Mouse (Mus musculus) limb, embryonic 13.5 days (tissue): Measurements from ENCODE around the gene Pik3r2. TPM values are rescaled to one million over a fixed set of nuclear protein-coding genes. Genes with fewer than 3 reads are reported as not detected.
"Not testable (repeated sequence)": the region's sequence is repeated elsewhere in the genome, so short reads cannot be mapped to it uniquely, and the experiment has no call there.

Experiments
- ATAC-seq: fragments of 200-750 bp; cut with Nextera tagmentation; 2 replicates; pipeline ENCODE4 v1.8.0; 2017; ENCODE audit warnings: low read depth, moderate number of reproducible peaks, moderate TSS enrichment; ENCODE audit not compliant: low FRiP score
- H3K27ac ChIP-seq: fragments of 300-500 bp; sonication (generic); 2 replicates; pipeline ENCODE4 v1.5.1; 2015; ENCODE audit warnings: inconsistent platforms, mild to moderate bottlenecking, moderate library complexity
- H3K27me3 ChIP-seq: fragments of 300-500 bp; sonication (generic); 2 replicates; pipeline ENCODE4 v1.6.1; 2015; ENCODE audit warnings: mild to moderate bottlenecking, inconsistent platforms
- H3K36me3 ChIP-seq: fragments of 300-500 bp; sonication (generic); 2 replicates; pipeline ENCODE4 v1.6.1; 2015; ENCODE audit warnings: inconsistent platforms, mild to moderate bottlenecking, moderate library complexity
- H3K4me1 ChIP-seq: fragments of 300-500 bp; sonication (generic); 2 replicates; pipeline ENCODE4 v1.6.1; 2015; ENCODE audit warnings: inconsistent platforms
- H3K4me2 ChIP-seq: fragments of 300-500 bp; sonication (generic); replicated peaks from 2 replicates; pipeline ENCODE4 v1.6.1; 2015; ENCODE audit warnings: inconsistent platforms, mild to moderate bottlenecking, moderate library complexity
- H3K4me3 ChIP-seq: fragments of 300-500 bp; sonication (generic); 2 replicates; pipeline ENCODE4 v1.5.1; 2015; ENCODE audit warnings: moderate library complexity, mild to moderate bottlenecking, inconsistent platforms
- H3K9ac ChIP-seq: fragments of 300-500 bp; sonication (generic); 2 replicates; pipeline ENCODE4 v1.6.1; 2015; ENCODE audit warnings: mild to moderate bottlenecking, inconsistent platforms
- H3K9me3 ChIP-seq: fragments of 300-500 bp; sonication (generic); 2 replicates; pipeline ENCODE4 v1.6.1; 2016; ENCODE audit warnings: inconsistent platforms
- WGBS: fragments of 180-500 bp; shearing (Covaris S2); methylation state at CpG from one replicate; pipeline ENCODE4 v1.1.7; 2015; 5-methylcytosine and 5-hydroxymethylcytosine counted together
- polyA plus RNA-seq: library from polyadenylated mRNA; unstranded; fragments of >200 nt; fragmentation: Nextera tagmentation; extraction: Ambion mirVana; gene quantifications from 2 replicates; pipeline ENCODE4 v1.2.1, GENCODE M21; 2015

Gene Pik3r2
- polyA plus RNA-seq = 78.1 and 81.3 TPM in 2 replicates

DNA sequence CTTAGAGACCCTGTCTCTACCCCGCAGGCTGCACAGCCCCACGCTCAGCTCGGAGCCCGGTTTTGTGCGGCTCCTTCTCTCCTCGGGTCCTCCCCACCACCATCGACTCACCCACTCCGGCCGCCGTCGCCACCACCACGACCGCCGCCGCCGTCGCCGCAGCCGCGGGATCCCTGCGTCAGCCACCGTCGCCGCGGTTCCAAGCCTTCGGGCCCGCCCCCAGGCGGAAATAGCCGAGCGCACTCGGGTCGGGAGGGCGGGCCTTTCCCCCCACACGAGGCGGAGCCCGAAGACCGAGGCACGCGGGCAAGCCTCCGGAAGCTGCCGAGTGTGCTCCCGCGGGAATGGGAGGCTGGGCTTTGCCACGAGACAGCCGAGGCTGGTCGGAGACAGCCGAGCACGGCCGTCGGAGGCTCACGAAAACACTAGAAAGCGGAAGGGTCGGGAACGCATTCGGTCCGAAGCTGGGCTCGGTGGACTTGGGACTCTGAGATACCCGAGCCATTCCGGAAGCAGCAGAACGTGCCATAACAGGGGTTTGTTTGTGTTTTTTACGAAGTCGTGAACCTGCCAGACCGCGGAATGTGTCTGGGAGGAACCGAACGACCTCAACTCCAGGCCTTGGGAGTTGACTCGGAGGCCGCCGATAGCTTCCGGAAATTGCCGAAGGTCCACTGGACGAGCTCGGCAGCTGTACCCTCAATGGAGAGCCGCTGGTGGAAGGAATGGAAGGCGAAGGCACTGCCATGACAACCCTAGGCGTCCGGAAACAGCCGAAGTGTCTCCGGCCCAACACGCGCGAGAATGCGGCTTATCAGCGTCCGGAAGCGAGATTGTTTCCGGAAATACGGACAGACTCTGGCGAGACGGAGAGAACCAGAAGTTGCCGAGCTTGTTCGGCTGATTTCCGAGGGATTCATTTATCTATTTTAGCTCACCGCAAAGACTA is at the start of gene Pik3r2:
Gene Pik3r2 (minus strand): TSS at position 218 of the 949 bp plus-strand sequence.
- under 1% methylated on average over 93 of the region's 94 CpGs for WGBS
- Histone ChIP-seq H3K27me3 (no peaks in the 10 kb centered on the region), H3K4me3 (peak within 1 kb of the TSS; percentile 87), H3K9ac (peak within 1 kb of the TSS; percentile 98), H3K9me3 (no peaks in the 10 kb centered on the region), H3K4me2 (peak within 1 kb of the TSS; percentile 93), H3K4me1 (peaks cover 49% of the 10 kb centered on the region), H3K27ac (peak within 1 kb of the TSS; percentile 98), H3K36me3 (peaks cover 71% of the 10 kb centered on the region)
- peak; percentile 93 for ATAC-seq

DNA sequence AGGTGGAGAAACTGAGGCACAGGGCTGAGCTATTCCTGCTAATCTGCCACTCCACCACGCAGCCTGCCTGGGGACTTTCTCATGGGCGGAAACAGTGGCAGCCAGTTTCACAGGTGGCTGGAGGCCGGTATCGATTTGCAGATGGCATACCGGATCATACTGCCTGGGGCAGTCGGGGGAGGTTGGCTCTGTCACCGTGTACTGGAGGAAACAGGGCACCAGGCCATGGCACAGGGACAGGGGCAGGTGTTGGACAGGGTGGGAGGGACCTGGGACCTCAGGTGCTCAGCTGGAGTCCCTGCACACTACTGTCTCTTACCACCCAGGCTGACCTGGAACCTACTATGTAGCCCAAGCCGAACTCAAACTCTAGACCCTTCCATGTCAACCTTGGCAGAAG is 49.3 kb upstream of the Pik3r2 start:
- Histone ChIP-seq H3K36me3 (no peaks in the 10 kb centered on the region), H3K4me3 (no peak overlapping the region), H3K27ac (no peak overlapping the region), H3K9ac (no peak overlapping the region), H3K4me2 (no peak overlapping the region), H3K4me1 (no peaks in the 10 kb centered on the region), H3K27me3 (peaks cover 8% of the 10 kb centered on the region), H3K9me3 (0 out of 2 replicates have a peak, but pooled peaks cover 3% of the 10 kb centered on the region)
- peak; percentile 28; the same call in 1 of the 2 replicates for ATAC-seq
- 81% methylated on average over 8 of the region's 8 CpGs for WGBS

DNA sequence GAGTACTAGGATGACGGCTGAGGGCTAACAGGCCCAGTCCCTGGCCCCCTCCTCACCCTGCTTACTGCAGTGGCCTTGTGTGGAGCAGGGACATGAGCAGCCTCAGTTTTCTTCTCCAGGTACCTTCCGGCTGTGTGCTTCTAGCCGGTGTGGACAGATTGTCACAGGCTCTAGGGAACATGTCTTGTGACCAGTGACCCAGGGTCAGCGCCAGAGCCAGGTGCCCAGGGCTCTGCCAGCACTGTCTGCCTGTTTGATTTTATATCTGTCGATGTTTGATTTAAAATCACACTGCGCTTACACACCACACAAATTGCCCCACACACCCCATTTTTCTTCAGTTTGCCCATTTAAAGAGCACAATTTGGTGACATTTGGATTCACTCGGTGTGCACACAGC is 47.3 kb upstream of the Pik3r2 start:
- ATAC-seq = no peak
- Histone ChIP-seq H3K36me3 (no peaks in the 10 kb centered on the region), H3K27ac (no peak overlapping the region), H3K9me3 (peaks cover 8% of the 10 kb centered on the region), H3K4me3 (no peak overlapping the region), H3K27me3 (peaks cover 27% of the 10 kb centered on the region), H3K9ac (no peak overlapping the region), H3K4me1 (peaks cover 5% of the 10 kb centered on the region; the same call in 1 of the 2 replicates), H3K4me2 (no peak overlapping the region)
- 83% methylated on average over 7 of the region's 7 CpGs for WGBS

DNA sequence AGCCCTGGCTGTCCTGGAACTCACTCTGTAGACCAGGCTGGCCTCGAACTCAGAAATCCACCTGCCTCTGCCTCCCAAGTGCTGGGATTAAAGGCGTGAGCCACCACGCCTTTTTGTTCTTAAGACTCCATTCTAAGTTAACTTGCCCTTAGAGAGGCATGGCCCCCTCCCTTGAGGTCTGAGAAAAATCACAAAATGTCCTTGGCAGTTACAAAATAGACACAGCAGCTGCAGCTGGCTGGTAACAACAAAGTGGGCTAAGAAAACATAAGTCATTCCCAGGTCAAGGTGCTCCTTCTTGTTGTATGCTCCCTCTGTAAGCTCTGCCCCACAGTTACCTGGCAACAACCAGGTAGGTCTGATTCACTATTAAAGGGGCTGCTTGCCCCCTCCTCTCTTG is 46.1 kb upstream of the Pik3r2 start:
- H3K4me1 ChIP-seq, H3K4me2 ChIP-seq, H3K36me3 ChIP-seq, H3K4me3 ChIP-seq, ATAC-seq, H3K27ac ChIP-seq: not testable (repeated sequence)
- H3K27me3 ChIP-seq = peaks cover 27% of the 10 kb centered on the region
- peaks cover 14% of the 10 kb centered on the region for H3K9me3 ChIP-seq
- H3K9ac ChIP-seq = peak overlapping the region; percentile 32; the same call in 1 of the 2 replicates
- WGBS = 83% methylated on average over 3 of the region's 3 CpGs

DNA sequence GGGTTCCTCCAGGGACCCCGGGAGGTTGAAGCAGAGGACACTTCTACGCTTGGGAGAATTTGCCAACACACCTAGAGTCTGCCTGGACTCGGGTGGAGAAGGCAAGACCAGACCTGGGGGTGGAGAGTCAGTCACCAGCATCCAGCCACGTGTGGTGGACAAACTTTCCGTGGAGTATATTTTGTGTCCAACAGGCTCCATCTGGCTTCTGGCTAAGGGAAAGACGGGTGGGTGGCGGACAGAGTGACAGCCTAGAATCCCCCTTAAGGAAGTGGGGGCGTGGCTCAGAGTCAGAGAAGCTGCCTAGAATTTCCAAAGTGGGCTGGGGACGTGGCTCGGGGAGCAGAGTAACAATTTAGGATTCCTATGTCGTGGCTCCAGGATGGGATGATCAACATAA is 45.5 kb upstream of the Pik3r2 start:
- Histone ChIP-seq H3K4me3 (no peak overlapping the region), H3K9ac (no peak overlapping the region), H3K9me3 (peaks cover 13% of the 10 kb centered on the region), H3K36me3 (no peaks in the 10 kb centered on the region), H3K27me3 (peaks cover 31% of the 10 kb centered on the region), H3K4me2 (no peak overlapping the region), H3K4me1 (peaks cover 6% of the 10 kb centered on the region; the same call in 1 of the 2 replicates), H3K27ac (no peak overlapping the region)
- no peak for ATAC-seq
- WGBS = 45% methylated on average over 11 of the region's 11 CpGs

DNA sequence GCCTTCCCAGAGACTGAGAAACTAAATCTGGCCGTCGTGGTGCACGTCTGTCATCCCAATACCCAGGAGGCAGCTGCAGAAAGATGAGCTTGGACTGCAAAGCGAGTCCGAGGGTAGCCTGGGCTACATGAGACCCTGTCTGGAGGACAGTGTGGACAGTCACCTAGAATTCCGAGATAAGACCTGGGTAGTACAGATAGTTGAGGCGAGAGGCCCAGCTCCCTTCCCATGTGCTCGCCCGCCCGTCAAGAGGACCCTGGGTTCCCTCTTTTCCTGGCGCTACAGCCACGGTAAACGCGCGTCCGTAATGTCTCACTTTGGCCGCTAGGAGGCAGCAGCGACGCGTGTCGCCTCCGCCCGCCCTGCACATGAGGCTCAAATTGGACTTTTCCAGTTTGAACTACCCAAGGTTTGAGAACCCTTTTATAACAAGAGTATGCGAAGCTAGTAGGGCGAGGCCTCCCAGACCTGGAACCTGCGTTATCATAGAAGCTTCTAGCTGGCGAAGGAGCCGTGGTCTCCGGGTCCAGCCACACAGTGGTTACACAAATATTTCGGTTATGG is 45.0 kb upstream of the Pik3r2 start:
- Histone ChIP-seq H3K27me3 (peaks cover 36% of the 10 kb centered on the region), H3K4me1 (peaks cover 11% of the 10 kb centered on the region), H3K9ac (no peak overlapping the region), H3K4me3 (no peak overlapping the region), H3K36me3 (no peaks in the 10 kb centered on the region), H3K27ac (no peak overlapping the region), H3K4me2 (no peak overlapping the region), H3K9me3 (peaks cover 12% of the 10 kb centered on the region)
- 17% methylated on average over 30 of the region's 30 CpGs for WGBS
- ATAC-seq = 0 out of 2 replicates have a peak, but pooled peaks have one; percentile 13

DNA sequence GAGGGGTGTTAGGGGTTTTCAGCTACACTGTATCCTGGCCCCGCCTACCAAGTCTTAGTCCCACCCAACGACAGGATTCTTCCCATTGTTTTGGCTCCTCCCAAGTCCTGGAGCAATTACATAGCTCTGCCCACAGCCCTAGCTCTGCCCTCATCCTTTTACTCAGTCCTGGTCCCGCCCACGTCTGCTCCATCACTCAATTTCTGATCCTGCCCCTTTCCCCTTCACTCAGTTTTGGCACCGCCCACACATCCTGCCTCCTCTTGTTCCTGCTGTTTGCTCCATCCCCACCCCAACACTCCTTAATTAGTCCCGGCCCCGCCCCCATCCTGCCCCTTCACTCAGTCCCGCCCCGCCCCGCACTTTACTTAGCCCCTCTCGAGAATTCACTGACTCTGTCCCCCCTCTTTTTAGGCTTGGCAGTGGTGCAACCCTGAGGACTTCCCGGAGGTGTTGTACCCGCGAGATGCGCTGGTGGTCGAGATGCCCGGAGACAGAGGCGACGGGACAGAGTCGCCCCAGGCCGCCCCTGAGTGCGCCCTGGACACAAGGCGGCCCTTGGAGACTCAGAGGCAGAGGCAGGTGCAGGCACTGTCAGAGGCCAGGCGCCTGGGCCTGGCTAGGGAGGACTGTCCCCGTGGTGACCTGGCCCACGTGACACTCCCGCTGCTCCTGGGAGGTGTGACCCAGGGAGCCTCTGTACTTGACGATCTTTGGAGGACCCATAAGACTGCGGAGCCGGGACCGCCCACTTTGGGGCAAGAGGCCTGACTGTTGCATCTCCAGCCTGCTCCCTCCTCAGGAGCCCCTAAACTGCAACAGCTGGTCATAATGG is 43.8 kb upstream of the Pik3r2 start:
- H3K4me1 ChIP-seq = peaks cover 11% of the 10 kb centered on the region
- H3K4me3 ChIP-seq = no peak overlapping the region
- 4% methylated on average over 31 of the region's 31 CpGs for WGBS
- H3K4me2 ChIP-seq = peak overlapping the region; percentile 32
- H3K9me3 ChIP-seq = peaks cover 12% of the 10 kb centered on the region
- H3K36me3 ChIP-seq = no peaks in the 10 kb centered on the region
- ATAC-seq = peak; percentile 62; the same call in 1 of the 2 replicates
- no peak overlapping the region for H3K27ac ChIP-seq
- peaks cover 48% of the 10 kb centered on the region for H3K27me3 ChIP-seq
- no peak overlapping the region for H3K9ac ChIP-seq

DNA sequence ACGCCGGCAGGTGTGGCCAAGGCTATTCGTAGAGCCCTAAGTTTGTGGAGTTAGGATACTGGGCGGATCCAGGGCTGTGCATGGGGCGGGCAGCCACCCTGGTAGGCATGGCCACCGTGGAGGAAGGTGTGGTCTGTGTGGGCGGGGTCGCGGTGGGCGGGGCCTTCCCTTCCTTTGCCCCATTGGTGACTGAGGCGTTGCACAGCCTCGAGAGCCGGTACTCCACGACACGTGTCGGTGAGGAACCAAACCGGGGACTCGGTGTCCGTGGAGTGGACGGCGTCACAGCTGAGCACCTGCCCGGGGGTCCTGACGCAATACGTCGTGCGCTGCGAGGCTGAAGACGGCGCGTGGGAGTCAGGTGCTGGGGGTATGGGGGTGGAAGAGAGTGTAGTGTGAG is 40.2 kb upstream of the Pik3r2 start:
- Histone ChIP-seq H3K4me1 (peaks cover 11% of the 10 kb centered on the region), H3K27ac (no peak overlapping the region), H3K4me3 (peak overlapping the region; percentile 22), H3K9ac (no peak overlapping the region), H3K9me3 (peaks cover 12% of the 10 kb centered on the region), H3K27me3 (peaks cover 68% of the 10 kb centered on the region), H3K36me3 (no peaks in the 10 kb centered on the region), H3K4me2 (peak overlapping the region; percentile 54)
- WGBS = 10% methylated on average over 29 of the region's 30 CpGs
- ATAC-seq = peak; percentile 13; the same call in 1 of the 2 replicates

DNA sequence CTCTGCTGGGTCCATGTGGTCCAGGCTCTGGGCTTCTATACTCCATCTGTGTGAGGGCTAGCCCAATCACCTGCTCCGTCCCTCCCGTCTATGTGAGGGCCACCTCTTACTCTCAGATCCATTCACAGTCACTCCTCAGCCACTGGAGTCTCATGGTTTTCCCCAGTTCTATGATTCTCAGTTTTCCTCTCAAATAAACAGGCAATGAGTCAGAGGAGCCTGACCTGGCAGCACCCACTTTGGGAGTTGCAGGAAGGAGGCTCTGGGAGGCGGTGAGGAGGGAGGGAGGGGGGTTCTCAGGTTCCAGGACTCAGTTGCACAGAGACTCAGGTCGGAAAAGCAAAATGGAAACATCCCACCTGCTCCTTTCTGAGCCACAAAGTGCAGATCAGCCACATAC is 36.4 kb upstream of the Pik3r2 start:
- WGBS = 55% methylated on average over 4 of the region's 4 CpGs
- Histone ChIP-seq H3K27ac (no peak overlapping the region), H3K9ac (no peak overlapping the region), H3K27me3 (peaks cover 44% of the 10 kb centered on the region), H3K36me3 (no peaks in the 10 kb centered on the region), H3K9me3 (no peaks in the 10 kb centered on the region), H3K4me2 (no peak overlapping the region), H3K4me3 (no peak overlapping the region), H3K4me1 (peaks cover 7% of the 10 kb centered on the region; the same call in 1 of the 2 replicates)
- no peak for ATAC-seq

DNA sequence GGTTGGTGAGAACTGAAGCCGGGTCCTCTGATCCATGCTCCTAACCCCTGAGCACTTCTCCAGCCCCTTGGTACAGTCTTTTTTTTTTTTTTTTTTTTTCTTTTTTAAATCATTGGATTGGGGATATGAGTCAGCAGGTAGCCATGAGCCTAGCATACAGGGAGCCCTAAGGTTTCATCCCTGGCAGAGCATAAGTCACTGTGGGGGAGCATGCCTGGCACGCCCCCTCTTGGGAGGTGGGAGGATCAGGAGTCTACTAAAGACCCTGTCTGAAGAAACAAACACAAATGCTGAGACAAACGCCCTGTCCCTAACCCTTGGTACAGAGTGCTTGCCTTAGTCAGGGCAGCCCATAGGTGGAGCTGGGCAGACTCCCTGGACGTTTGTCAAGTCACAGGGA is 35.5 kb upstream of the Pik3r2 start:
- Histone ChIP-seq H3K36me3 (no peaks in the 10 kb centered on the region), H3K4me1 (peaks cover 6% of the 10 kb centered on the region; the same call in 1 of the 2 replicates), H3K27me3 (peaks cover 40% of the 10 kb centered on the region), H3K9ac (no peak overlapping the region), H3K27ac (no peak overlapping the region), H3K9me3 (no peaks in the 10 kb centered on the region), H3K4me3 (no peak overlapping the region), H3K4me2 (no peak overlapping the region)
- ATAC-seq = no peak
- WGBS = 27% methylated on average over 4 of the region's 4 CpGs

DNA sequence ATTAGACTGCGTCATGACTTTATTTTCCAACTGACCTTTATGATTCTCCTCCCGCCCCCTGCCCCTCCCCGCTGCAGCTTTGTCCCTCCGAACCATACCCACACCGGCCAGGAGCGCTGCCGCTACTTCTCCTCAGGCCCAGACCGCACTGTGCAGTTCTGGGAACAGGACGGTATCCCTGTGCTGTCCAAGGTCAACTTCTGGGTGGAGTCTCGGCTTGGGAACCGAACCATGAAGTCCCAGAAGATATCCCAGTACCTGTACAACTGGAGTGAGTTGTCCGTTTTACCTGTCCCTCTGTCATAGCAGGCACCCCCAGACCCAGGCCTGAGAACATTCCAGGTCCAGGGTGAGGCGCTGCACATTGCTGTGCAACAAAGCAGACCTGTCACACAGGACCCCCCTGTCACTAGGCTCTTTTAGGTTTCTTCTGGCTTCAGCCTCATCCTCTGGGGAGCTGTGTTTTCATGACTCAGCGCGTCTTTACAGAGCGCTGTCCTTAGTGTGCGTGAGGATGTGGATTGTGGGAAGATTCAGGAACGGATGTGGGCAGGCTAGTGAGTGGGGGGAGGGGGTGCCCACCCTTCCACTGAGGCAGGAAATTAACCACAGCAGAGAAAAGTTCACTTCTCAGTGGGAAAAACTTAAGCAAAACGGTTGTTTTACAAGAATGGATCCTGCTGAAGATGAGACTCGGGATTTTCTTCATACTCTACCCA is 34.6 kb upstream of the Pik3r2 start:
- peaks cover 37% of the 10 kb centered on the region for H3K27me3 ChIP-seq
- WGBS = 70% methylated on average over 20 of the region's 20 CpGs
- no peaks in the 10 kb centered on the region for H3K36me3 ChIP-seq
- H3K4me3 ChIP-seq = no peak overlapping the region
- no peak overlapping the region for H3K9ac ChIP-seq
- H3K9me3 ChIP-seq = no peaks in the 10 kb centered on the region
- no peak overlapping the region for H3K27ac ChIP-seq
- H3K4me1 ChIP-seq = no peaks in the 10 kb centered on the region
- ATAC-seq = no peak
- no peak overlapping the region for H3K4me2 ChIP-seq
